Mouse (Mus musculus) heart, postnatal 4 days (tissue): ENCODE results near the gene Sdf2. TPM values are rescaled to one million over a fixed set of nuclear protein-coding genes. Genes with fewer than 3 reads are reported as not detected.
A peak's percentile ranks its signal among the peaks of the same experiment; 100 is the strongest.

Experiments
- DNase-seq: peaks from one replicate; pipeline ENCODE4 v3.0.0; 2021
- total RNA-seq, 2 experiments: library from RNA; stranded (reverse); gene quantifications; 2 replicates each; pipeline ENCODE4 v1.2.3; 2021

Sdf2 gene
- 10 to 100 TPM; 41.2 to 43.9 TPM for total RNA-seq

GRCm38 (mm10) chr11:78245627-78246317, at the start of gene Sdf2, which contains the start of gene Supt6:
Gene Sdf2, plus strand, starts transcription at chr11:78245746.
Gene Supt6, minus strand, starts transcription at chr11:78245987.
- DNase-seq = peak; percentile 91

- no peak for DNase-seq
Measured at GRCm38 (mm10) chr11:78202372-78202771, 43.2 kb upstream of the Sdf2 start.

- DNase-seq = no peak
Measured at GRCm38 (mm10) chr11:78204287-78204686, 41.3 kb upstream of the Sdf2 start.

- DNase-seq = no peak
Measured at GRCm38 (mm10) chr11:78205361-78206206, 40.0 kb upstream of the Sdf2 start.

- DNase-seq = no peak
Measured at GRCm38 (mm10) chr11:78207190-78207589, 38.4 kb upstream of the Sdf2 start.

- no peak for DNase-seq
Measured at GRCm38 (mm10) chr11:78209886-78210285, 35.7 kb upstream of the Sdf2 start.

GRCm38 (mm10) chr11:78210615-78211014, 34.9 kb upstream of the Sdf2 start:
- DNase-seq = no peak

GRCm38 (mm10) chr11:78211513-78211912, 34.0 kb upstream of the Sdf2 start:
- DNase-seq = no peak

GRCm38 (mm10) chr11:78213086-78213817, 32.3 kb upstream of the Sdf2 start:
- no peak for DNase-seq

- no peak for DNase-seq
Measured at GRCm38 (mm10) chr11:78215709-78216317, 29.7 kb upstream of the Sdf2 start.

- no peak for DNase-seq
Measured at GRCm38 (mm10) chr11:78223586-78223985, 22.0 kb upstream of the Sdf2 start.

GRCm38 (mm10) chr11:78231518-78231917, 14.0 kb upstream of the Sdf2 start:
- DNase-seq = no peak

- no peak for DNase-seq
Measured at GRCm38 (mm10) chr11:78240193-78240857, 5.2 kb upstream of the Sdf2 start.

GRCm38 (mm10) chr11:78245261-78245626, 302 bp upstream of the Sdf2 start:
- no peak for DNase-seq

GRCm38 (mm10) chr11:78246318-78247011, 919 bp downstream of the Sdf2 start:
- no peak for DNase-seq

GRCm38 (mm10) chr11:78247012-78247348, 1.4 kb downstream of the Sdf2 start:
- DNase-seq = no peak

GRCm38 (mm10) chr11:78247727-78248140, 2.2 kb downstream of the Sdf2 start:
- no peak for DNase-seq

- no peak for DNase-seq
Measured at GRCm38 (mm10) chr11:78256618-78257017, 11.1 kb downstream of the Sdf2 start.

- no peak for DNase-seq
Measured at GRCm38 (mm10) chr11:78260489-78261258, 15.1 kb downstream of the Sdf2 start.
